Mouse (Mus musculus) thymus, adult 2 months (tissue): ENCODE results near the gene Slc7a5. TPM values are rescaled to one million over a fixed set of nuclear protein-coding genes. Genes with fewer than 3 reads are reported as not detected.

Source experiments
- DNase-seq: peaks from one replicate; pipeline ENCODE4 v3.0.0; 2021
- H3K27ac ChIP-seq: fragments of 200-500 bp; 2 replicates; pipeline ENCODE4 v1.5.1; 2012; ENCODE audit warnings: low read length, control low read depth; ENCODE audit not compliant: control insufficient read depth, insufficient read depth
- H3K27me3 ChIP-seq: fragments of 200-500 bp; 2 replicates; pipeline ENCODE4 v1.6.1; 2012; ENCODE audit warnings: mild to moderate bottlenecking, low read length, moderate library complexity, mixed read lengths; ENCODE audit not compliant: control insufficient read depth, insufficient read depth
- H3K36me3 ChIP-seq: fragments of 200-500 bp; 2 replicates; pipeline ENCODE4 v1.6.1; 2012; ENCODE audit warnings: mild to moderate bottlenecking, low read length, moderate library complexity; ENCODE audit not compliant: control insufficient read depth, insufficient read depth
- H3K4me1 ChIP-seq: fragments of 200-500 bp; replicated peaks from 2 replicates; pipeline ENCODE4 v1.6.1; 2012; ENCODE audit warnings: low read length; ENCODE audit not compliant: control insufficient read depth, insufficient read depth
- H3K4me3 ChIP-seq: fragments of 200-500 bp; 2 replicates; pipeline ENCODE4 v1.5.1; 2012; ENCODE audit warnings: mild to moderate bottlenecking, low read length, control low read depth, moderate library complexity; ENCODE audit not compliant: control insufficient read depth, insufficient read depth
- CTCF ChIP-seq: fragments of 200-500 bp; IDR thresholded peaks from 2 replicates; pipeline ENCODE4 v1.5.1; 2012; ENCODE audit warnings: mild to moderate bottlenecking, control low read depth, low read length, moderate library complexity, borderline replicate concordance; ENCODE audit not compliant: control insufficient read depth, poor library complexity, insufficient read depth; ENCODE audit errors: extremely low read depth
- POLR2A ChIP-seq: fragments of 200-500 bp; IDR thresholded peaks from 2 replicates; pipeline ENCODE4 v1.6.1; 2012; ENCODE audit warnings: mild to moderate bottlenecking, low read length, control low read depth, moderate library complexity; ENCODE audit not compliant: control insufficient read depth, poor library complexity, insufficient read depth; ENCODE audit errors: extremely low read depth
- WGBS: fragments of 180-500 bp; shearing (Covaris S2); methylation state at CpG from one replicate; pipeline ENCODE4 v1.1.7; 2018; 5-methylcytosine and 5-hydroxymethylcytosine counted together
- polyA plus RNA-seq: library from polyadenylated mRNA; depleted of rRNA; stranded (reverse); fragments of >200 nt; gene quantifications from 2 replicates; pipeline ENCODE4 v1.2.3, GENCODE M21; 2012

The Slc7a5 gene
- polyA plus RNA-seq, 1 experiment: 45.9 TPM

DNA sequence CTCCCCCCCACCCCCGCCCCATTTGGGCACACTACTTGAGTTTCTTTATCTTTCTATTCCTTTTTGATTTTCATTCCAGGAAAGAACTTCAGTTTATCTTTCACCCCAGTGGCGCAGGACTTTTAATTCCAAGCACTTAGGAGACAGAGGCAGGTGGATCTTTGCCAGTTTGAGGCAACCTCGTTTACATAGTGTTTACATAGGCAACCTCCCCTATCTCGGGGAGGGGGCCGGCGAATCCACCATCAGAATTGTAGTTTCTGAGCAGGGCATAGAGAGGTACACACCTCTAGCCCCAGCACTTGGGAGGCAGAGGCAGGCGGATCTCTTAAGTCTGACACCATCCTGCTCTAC lies 44.1 kb upstream of the Slc7a5 start:
- Histone ChIP-seq H3K36me3 (0 out of 2 replicates have a peak, but pooled peaks cover 5% of the 10 kb centered on the region), H3K4me3 (peak overlapping the region; percentile 78), H3K27ac (no peak overlapping the region), H3K4me1 (peaks cover 34% of the 10 kb centered on the region), H3K27me3 (no peaks in the 10 kb centered on the region)
- TF ChIP-seq CTCF (no peak), POLR2A (no peak)
- DNase-seq: no peak
- WGBS: 21% methylated on average over 7 of the region's 7 CpGs

DNA sequence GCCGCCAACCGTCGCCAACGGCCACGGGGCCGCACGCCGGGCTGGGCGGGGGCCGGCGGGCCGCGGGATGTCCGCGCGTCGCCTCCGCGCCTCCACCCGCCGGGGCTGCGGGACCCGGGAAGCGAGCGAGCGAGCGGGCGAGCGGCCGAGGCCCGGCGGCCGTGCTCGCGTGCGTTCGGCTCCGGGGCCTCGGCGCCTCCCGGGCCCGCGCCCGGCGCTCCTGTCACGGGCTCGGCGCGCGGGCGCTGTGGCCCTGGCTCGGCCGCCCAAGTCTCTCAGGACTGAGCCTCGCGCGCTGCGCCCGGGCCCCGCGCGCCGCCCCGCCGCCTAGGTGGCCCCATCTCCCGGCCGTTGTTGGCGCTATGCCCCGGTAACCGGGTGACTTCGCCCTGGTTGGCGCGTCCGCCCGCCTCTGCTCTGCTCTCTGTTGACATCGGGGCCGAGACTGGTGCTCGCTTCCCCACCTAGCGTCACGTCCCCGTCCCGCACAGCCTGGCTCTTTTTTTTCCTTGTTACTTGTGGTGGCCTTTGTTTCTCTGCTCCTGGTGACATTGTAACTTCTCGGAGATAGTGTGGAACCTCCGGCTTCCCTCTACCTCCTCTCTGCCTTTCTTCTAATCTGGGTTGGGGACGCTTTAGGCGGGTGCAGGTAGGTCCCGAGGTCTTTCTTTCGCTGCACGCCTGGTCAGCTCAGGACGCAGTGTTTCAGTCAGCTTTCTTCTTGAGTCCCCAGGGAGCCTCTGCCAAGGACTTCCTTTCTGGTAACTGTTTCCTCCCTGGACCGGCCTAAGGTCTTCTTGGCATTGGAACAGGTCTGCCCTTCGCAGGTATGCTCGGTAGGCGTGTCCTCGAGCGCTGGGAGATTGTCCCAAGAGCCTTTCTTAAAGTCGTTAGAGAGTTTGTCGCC lies 43.5 kb upstream of the Slc7a5 start:
- 5% methylated on average over 97 of the region's 97 CpGs for WGBS
- Histone ChIP-seq H3K4me3 (peak overlapping the region; percentile 78), H3K4me1 (peaks cover 34% of the 10 kb centered on the region), H3K27me3 (no peaks in the 10 kb centered on the region), H3K27ac (peak overlapping the region; percentile 71), H3K36me3 (0 out of 2 replicates have a peak, but pooled peaks cover 5% of the 10 kb centered on the region)
- peak; percentile 64 for DNase-seq
- TF ChIP-seq CTCF: no peak
- peak; percentile 51; the same call in 1 of the 2 replicates for TF ChIP-seq POLR2A

DNA sequence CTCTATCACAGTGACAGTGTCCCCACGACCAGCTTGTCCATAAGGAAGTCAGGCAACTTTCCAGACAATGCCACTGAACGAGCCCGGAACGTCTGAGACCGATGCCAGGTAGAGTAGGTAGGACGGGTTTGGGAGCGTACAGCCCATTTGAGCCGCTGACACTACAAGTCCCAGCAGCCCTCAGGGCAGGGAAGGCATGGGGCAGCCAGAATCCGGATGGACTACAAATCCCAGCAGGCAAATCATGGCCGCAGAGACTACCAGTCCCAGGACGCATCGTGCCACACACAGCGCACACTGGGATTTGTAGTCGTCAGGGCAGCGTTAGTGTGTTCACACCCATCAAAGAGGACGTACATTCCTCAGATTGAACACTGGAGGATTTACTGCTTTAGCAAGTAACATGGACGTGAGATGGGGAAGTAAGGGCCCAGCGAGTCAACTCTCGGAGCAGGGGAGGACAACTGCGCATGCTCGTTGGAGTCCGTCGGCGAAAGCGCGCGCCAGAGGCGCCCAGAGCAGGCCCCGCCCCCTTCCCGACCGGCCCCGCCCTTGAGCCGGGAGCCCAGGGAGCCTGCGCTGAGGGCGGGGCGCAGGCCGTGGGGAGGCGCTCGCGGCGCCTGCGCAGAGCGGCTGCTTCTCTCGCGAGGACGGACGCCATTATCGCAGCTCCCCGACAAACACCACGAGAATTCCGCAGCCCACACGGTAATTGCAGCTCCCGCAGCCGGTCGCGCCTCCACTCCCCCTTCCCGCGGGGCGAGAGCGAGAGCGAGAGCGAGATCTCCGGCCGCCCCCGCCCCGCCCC lies 42.7 kb upstream of the Slc7a5 start:
- 0 out of 2 replicates have a peak, but pooled peaks cover 3% of the 10 kb centered on the region for H3K36me3 ChIP-seq
- under 1% methylated on average over 63 of the region's 66 CpGs for WGBS
- H3K27me3 ChIP-seq: no peaks in the 10 kb centered on the region
- TF ChIP-seq CTCF (0 out of 2 replicates have a peak, but pooled peaks have one; percentile 25), POLR2A (peak; percentile 74)
- H3K4me1 ChIP-seq: peaks cover 34% of the 10 kb centered on the region
- H3K27ac ChIP-seq: peak overlapping the region; percentile 71
- peak overlapping the region; percentile 78 for H3K4me3 ChIP-seq
- DNase-seq: peak; percentile 99

DNA sequence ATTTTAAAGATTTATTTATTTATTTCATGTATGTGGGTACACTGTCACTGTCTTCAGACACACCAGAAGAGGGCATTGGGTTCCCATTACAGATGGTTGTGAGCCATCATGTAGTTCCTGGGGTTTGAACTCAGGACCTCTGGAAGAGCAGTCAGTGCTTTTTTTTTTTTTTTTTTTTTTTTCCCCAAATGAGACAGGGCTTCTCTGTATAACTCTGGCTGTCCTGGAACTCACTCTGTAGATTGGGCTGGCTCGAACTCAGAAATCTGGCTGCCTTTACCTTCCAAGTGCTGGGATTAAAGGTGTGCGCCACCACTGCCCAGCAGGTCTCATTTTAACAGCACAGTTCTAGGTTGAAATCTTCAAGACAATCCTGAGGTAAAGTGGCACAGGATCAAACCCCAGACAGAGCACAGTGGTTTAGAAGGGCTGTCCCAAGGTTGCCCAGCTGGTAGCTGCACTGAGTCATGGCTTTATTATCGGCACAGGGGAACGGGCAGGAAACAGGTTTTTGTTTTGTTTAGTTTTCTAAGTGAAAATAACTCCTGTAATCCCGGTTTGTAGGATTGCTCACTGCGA lies 41.8 kb upstream of the Slc7a5 start, which contains the start of gene Banp:
Banp (plus strand) TSS at position 529 of the 579 bp plus-strand sequence.
- TF ChIP-seq POLR2A: no peak
- no peak for TF ChIP-seq CTCF
- H3K36me3 ChIP-seq: no peaks in the 10 kb centered on the region
- DNase-seq: no peak
- H3K27me3 ChIP-seq: no peaks in the 10 kb centered on the region
- 49% methylated on average over 6 of the region's 6 CpGs for WGBS
- peak within 1 kb of the TSS; percentile 71 for H3K27ac ChIP-seq
- H3K4me3 ChIP-seq: peak within 1 kb of the TSS; percentile 78
- H3K4me1 ChIP-seq: peaks cover 34% of the 10 kb centered on the region

- peaks cover 34% of the 10 kb centered on the region for H3K4me1 ChIP-seq
- no peaks in the 10 kb centered on the region for H3K36me3 ChIP-seq
- H3K27me3 ChIP-seq: no peaks in the 10 kb centered on the region
- H3K27ac ChIP-seq: no peak overlapping the region; the same call in 1 of the 2 replicates
- peak overlapping the region; percentile 53 for H3K4me3 ChIP-seq
- TF ChIP-seq POLR2A (no peak), CTCF (no peak)
- WGBS: 62% methylated on average over 19 of the region's 19 CpGs
- no peak for DNase-seq
Measured at GRCm38 (mm10) chr8:121948321-121949145, 41.0 kb upstream of the Slc7a5 start.
